Mouse (Mus musculus): ENCODE measurements around the gene Nat10. TPM values are rescaled to one million over a fixed set of nuclear protein-coding genes. Genes with fewer than 3 reads are reported as not detected.

Gene Nat10
- polyA plus RNA-seq, 1 experiment from 2014 or later = 28.6 TPM

DNA sequence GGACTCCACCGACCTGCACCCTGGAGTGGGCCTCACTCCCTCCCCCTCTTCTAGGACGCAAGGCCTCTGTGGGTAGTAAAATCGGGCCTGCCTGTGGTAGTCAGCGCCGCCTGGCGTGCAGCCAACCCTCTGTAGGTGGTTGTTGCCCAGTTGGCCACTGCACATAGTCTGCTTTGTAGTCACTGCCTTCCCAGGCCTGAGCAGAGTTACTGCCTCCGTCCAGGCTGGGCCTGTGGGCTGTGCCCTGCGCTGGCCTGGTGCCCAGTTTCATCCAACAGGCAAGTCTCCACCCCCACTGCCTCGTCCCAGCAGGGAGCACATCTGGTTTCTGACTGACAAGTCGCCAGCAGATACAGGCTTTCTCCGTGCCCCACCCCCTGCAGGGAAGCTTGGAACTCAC is 54.8 kb downstream of the Nat10 start:
- Histone ChIP-seq H3K36me3 (peaks cover 79% of the 10 kb centered on the region), H3K4me2 (replicated peaks) (no peak overlapping the region), H3K4me3 (no peak overlapping the region), H3K9me3 (no peaks in the 10 kb centered on the region), H3K9ac (no peak overlapping the region), H3K27me3 (no peaks in the 10 kb centered on the region), H3K4me1 (peaks cover 45% of the 10 kb centered on the region), H3K27ac (peak overlapping the region; percentile 52; the same call in 1 of the 2 replicates)
- ATAC-seq (ENCODE audit: low FRiP score, low read depth) = peak; percentile 77
- WGBS = 8% methylated on average over 11 of the region's 11 CpGs

DNA sequence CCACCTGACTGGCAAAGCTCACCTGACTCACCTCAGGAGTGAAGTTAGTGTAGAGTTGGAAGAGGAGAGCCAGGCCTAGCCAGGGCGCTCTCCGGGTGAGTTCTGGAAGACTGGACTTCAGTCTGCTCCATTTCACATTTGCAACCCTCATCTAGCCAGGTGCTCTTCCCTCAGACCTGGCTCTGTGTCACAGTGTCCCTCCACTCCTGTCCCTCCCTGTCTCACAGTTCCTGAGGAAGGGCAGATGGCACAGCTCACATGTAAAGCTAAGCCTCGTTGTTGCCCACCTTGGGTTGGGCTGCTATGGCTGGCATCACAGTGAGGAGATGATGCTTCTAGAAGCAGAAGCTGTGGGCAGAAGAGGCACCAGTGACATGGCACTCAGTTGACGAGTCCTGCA is 55.2 kb downstream of the Nat10 start:
- ATAC-seq (ENCODE audit: low FRiP score, low read depth) = no peak
- no peak overlapping the region for H3K4me2 ChIP-seq (replicated peaks)
- H3K27ac ChIP-seq = peak overlapping the region; percentile 52; the same call in 1 of the 2 replicates
- H3K27me3 ChIP-seq = no peaks in the 10 kb centered on the region
- no peak overlapping the region for H3K9ac ChIP-seq
- peaks cover 77% of the 10 kb centered on the region for H3K36me3 ChIP-seq
- WGBS = 80% methylated on average over 4 of the region's 4 CpGs
- peaks cover 46% of the 10 kb centered on the region for H3K4me1 ChIP-seq
- no peak overlapping the region for H3K4me3 ChIP-seq
- H3K9me3 ChIP-seq = no peaks in the 10 kb centered on the region

DNA sequence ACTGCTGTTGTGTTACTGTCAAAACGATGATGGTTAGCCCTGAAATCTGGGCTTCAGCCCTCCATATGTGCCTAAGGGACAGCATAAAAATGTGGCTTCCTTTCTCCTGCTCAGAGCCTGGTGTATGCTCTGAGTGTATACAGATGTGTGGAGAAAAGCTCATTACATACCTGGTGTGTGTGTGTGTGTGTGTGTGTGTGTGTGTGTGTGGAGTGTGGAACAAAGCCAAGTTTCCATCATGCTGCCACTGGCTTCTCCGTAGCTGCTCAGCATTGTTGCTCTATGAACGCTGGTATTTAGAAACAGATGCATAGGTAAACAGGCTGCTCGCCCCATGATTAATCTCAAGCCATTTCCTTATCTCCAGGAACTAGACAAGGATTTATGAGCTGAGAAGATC is 57.2 kb downstream of the Nat10 start:
- peaks cover 57% of the 10 kb centered on the region for H3K4me1 ChIP-seq
- ATAC-seq (ENCODE audit: low FRiP score, low read depth) = peak; percentile 46; the same call in 1 of the 2 replicates
- no peak overlapping the region for H3K9ac ChIP-seq
- H3K4me2 ChIP-seq (replicated peaks) = no peak overlapping the region
- peaks cover 57% of the 10 kb centered on the region for H3K36me3 ChIP-seq
- H3K27ac ChIP-seq = peak overlapping the region; percentile 69; the same call in 1 of the 2 replicates
- no peaks in the 10 kb centered on the region for H3K27me3 ChIP-seq
- WGBS = 35% methylated on average over 4 of the region's 4 CpGs
- no peak overlapping the region for H3K4me3 ChIP-seq
- H3K9me3 ChIP-seq = no peaks in the 10 kb centered on the region

DNA sequence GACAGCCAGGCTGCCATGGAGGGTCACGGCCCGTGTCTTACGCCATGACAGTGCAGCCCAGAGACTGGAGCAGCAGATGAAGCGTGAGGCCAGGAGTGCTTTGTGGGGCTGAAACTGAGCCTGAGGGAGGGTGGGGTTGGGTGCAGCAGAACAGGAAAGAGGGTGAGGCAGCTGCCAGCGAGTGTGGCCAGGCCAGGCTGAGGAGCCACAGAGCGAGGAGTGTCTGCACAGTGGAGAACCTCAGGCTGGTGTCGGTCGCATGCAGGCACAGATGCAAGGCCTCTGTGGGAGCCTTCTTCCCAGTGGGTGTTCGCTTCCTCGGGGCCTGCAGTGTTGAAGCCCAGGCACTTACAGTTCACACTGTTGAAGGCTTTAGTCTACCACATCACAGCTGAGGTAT is 57.7 kb downstream of the Nat10 start:
- 76% methylated on average over 10 of the region's 10 CpGs for WGBS
- Histone ChIP-seq H3K4me1 (peaks cover 57% of the 10 kb centered on the region), H3K9me3 (no peaks in the 10 kb centered on the region), H3K4me3 (no peak overlapping the region), H3K9ac (no peak overlapping the region), H3K27me3 (no peaks in the 10 kb centered on the region), H3K36me3 (peaks cover 52% of the 10 kb centered on the region), H3K4me2 (replicated peaks) (no peak overlapping the region), H3K27ac (peak overlapping the region; percentile 69; the same call in 1 of the 2 replicates)
- ATAC-seq (ENCODE audit: low FRiP score, low read depth) = no peak

DNA sequence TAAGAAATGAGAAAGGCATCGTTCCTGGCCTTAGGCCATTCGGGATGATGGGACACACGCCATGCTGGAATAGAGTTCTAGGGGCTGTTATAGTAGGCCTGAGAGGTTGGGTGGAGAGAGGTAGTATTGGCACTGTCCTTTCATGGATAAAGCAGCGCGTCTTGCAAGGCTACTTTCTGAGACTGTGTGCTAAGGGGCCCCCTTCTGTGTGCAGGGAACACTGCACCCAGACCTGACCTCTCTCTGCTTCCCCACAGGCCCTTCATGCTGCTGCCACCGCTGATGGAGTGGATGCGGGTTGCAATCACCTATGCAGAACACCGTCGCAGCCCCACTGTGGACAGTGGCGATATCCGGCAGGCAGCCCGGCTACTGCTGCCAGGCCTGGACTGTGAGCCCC is 60.6 kb downstream of the Nat10 start:
- Histone ChIP-seq H3K4me3 (no peak overlapping the region), H3K9ac (no peak overlapping the region), H3K27me3 (no peaks in the 10 kb centered on the region), H3K27ac (no peak overlapping the region), H3K9me3 (no peaks in the 10 kb centered on the region), H3K36me3 (peaks cover 32% of the 10 kb centered on the region), H3K4me1 (peaks cover 54% of the 10 kb centered on the region), H3K4me2 (replicated peaks) (no peak overlapping the region)
- 76% methylated on average over 12 of the region's 12 CpGs for WGBS
- ATAC-seq (ENCODE audit: low FRiP score, low read depth) = no peak

DNA sequence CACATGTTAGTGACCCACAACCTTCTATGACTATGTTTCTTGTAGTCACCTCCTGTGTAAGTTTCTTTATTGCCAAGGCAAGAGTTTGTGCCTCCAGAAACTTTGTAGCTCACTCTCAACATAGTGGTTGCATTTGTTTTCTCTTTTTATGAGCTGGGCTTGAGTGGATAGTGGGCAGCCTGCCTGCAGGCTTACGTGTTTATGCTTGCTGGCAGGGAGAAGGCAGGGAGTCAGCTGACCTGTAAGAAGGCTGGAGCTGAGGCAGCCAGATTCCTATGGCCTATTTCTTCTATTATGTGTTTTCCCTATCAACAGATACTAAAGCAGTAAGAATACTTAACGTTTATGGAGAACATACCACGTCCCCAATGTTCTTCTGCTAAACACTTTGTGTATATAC is 64.9 kb downstream of the Nat10 start:
- ATAC-seq (ENCODE audit: low FRiP score, low read depth) = peak; percentile 76; the same call in 1 of the 2 replicates

DNA sequence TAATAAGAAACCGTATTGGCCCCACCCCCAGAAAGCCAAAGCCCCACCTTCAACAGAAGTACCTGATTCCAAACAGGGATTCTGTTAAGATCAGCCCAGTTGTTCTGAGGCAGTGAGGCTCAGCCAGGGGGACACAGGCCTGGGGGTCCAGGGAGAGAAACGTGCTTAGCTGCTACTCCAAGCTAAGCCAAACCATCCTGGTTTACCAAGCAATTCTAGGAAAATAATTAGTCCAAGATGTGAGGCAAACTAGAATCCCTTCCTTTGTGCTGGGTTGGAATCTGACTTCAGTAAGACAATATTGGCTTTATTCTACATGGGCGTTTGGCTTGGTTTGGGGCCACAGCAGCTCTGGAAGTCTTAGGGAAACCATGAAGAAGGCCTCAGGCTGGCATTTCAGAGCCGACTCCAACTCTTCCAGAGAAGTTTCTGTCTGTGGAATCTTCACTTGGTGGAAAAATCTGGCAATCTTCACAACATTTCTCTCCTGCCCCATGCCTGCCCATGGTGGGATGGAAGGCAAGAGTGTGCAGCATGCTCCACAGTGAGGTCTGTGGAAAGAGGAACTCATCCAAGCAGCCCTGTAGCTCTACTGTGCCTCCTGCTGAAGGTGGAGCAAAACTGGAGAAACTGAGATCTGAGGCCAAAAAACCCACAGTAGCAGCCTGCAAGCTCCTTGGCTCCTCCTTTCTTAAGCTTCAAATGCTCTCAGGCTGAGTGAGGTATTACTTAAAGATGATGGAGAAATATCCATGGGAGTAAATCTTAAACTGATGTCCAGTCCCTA is 66.1 kb downstream of the Nat10 start:
- peak; percentile 13; the same call in 1 of the 2 replicates for ATAC-seq (ENCODE audit: low FRiP score, low read depth)
- Histone ChIP-seq H3K36me3 (peaks cover 3% of the 10 kb centered on the region), H3K4me2 (replicated peaks) (no peak overlapping the region), H3K9ac (no peak overlapping the region), H3K4me3 (no peak overlapping the region), H3K4me1 (peaks cover 46% of the 10 kb centered on the region), H3K9me3 (no peaks in the 10 kb centered on the region), H3K27me3 (no peaks in the 10 kb centered on the region), H3K27ac (peak overlapping the region; percentile 79)
- WGBS = 31% methylated on average over 4 of the region's 4 CpGs

More for the DNA sequence above, 64.9 kb downstream of the Nat10 start:
- no peak overlapping the region for H3K9ac ChIP-seq
- H3K4me3 ChIP-seq = no peak overlapping the region
- peaks cover 46% of the 10 kb centered on the region for H3K4me1 ChIP-seq
- peaks cover 2% of the 10 kb centered on the region for H3K36me3 ChIP-seq
- no peaks in the 10 kb centered on the region for H3K27me3 ChIP-seq
- peak overlapping the region; percentile 79 for H3K27ac ChIP-seq
- no peak overlapping the region for H3K4me2 ChIP-seq (replicated peaks)
- H3K9me3 ChIP-seq = no peaks in the 10 kb centered on the region
- 40% methylated on average over 3 of the region's 3 CpGs for WGBS

DNA sequence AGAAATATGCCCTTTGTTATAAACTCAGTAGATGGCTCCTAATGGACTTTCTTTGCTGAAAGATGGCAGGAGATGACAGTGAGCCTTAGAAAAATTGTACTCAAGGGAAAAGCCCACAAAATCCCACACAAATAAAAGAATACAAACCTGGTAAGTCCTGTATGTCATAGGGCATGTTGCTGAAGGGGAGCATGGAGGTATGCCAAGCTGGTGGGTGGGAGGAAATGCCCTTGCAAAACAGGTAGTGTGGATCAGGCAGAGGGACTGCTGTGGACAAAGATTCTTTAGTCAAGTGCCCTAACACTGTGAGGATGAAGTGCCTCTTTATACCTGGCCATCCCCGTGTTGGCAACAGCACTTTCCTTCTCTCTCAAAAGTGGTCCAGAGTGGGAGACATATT is 68.3 kb downstream of the Nat10 start:
- Histone ChIP-seq H3K36me3 (peaks cover 16% of the 10 kb centered on the region), H3K4me3 (no peak overlapping the region), H3K4me1 (peaks cover 43% of the 10 kb centered on the region), H3K4me2 (replicated peaks) (no peak overlapping the region), H3K9me3 (no peaks in the 10 kb centered on the region), H3K27me3 (no peaks in the 10 kb centered on the region), H3K9ac (no peak overlapping the region), H3K27ac (no peak overlapping the region)
- WGBS = 76% methylated on average over 1 of the region's 1 CpGs
- no peak for ATAC-seq (ENCODE audit: low FRiP score, low read depth)

DNA sequence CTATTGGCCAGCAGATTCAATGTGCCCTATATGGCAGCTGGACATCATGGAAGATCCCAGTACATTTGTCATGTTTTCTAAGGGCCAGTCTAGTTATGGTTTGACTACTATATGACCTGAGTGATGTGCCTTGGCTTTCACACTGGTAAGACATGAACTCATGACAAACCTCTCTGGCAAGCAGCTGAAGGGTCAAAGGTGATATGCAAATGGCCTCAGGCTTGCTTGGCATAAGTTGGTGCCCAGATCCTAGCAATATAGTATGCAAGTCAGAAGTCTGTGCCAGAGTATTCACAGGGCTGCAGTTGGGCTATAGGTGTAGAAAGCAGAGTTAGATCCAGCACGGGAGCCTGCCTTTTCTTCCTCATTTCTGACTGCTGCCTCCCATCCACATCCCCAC is 69.8 kb downstream of the Nat10 start:
- no peaks in the 10 kb centered on the region for H3K9me3 ChIP-seq
- H3K36me3 ChIP-seq = peaks cover 24% of the 10 kb centered on the region
- no peak overlapping the region for H3K4me2 ChIP-seq (replicated peaks)
- no peaks in the 10 kb centered on the region for H3K27me3 ChIP-seq
- H3K4me3 ChIP-seq = no peak overlapping the region
- H3K4me1 ChIP-seq = peaks cover 40% of the 10 kb centered on the region
- H3K9ac ChIP-seq = no peak overlapping the region
- no peak overlapping the region for H3K27ac ChIP-seq
- WGBS = 85% methylated on average over 1 of the region's 1 CpGs
- no peak for ATAC-seq (ENCODE audit: low FRiP score, low read depth)

DNA sequence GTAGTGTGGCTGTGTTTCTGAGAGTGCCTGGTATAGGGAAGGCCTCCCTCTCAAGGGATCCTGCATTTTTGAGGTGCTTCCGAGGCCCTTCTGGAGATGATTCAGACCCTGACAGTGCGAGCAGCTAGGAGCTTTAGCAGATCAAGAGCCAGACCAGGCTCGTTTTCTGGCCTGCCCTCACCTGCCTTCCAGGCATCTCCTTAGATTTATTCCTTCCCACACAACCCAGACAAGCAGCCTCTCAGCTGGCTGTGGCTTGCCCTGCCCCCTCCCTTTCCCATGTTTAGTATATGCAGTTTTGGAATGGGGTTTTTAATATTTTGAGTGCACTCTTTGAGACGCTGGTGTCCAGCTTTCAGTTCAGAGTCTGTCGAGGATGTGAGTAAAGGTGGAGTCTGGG is 70.2 kb downstream of the Nat10 start:
- Histone ChIP-seq H3K27me3 (no peaks in the 10 kb centered on the region), H3K36me3 (peaks cover 24% of the 10 kb centered on the region), H3K4me1 (peaks cover 40% of the 10 kb centered on the region), H3K4me3 (no peak overlapping the region), H3K27ac (peak overlapping the region; percentile 44; the same call in 1 of the 2 replicates), H3K9ac (no peak overlapping the region; the same call in 1 of the 2 replicates), H3K9me3 (no peaks in the 10 kb centered on the region), H3K4me2 (replicated peaks) (no peak overlapping the region)
- no peak for ATAC-seq (ENCODE audit: low FRiP score, low read depth)
- WGBS = 61% methylated on average over 5 of the region's 5 CpGs

DNA sequence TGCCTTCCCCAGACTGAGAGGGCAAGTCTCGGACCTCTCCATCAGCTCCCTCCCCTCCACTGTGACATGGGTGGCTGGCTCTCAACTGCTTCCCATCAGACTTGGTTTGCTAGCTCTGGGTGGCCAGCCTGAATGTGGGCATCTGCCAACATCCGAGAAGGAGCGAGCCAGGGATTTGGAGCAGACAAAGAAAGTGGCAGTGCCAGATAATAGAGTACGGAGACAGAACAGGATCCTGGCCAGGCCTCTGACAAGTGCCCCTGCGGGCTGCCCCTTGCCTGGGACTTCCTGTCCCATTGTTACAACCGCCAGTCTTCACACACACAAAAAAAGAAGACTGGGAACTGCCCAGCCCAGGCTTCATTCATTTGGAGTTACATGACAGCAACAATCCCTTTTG is 70.6 kb downstream of the Nat10 start:
- no peak for ATAC-seq (ENCODE audit: low FRiP score, low read depth)
- Histone ChIP-seq H3K4me2 (replicated peaks) (no peak overlapping the region), H3K27me3 (no peaks in the 10 kb centered on the region), H3K9me3 (no peaks in the 10 kb centered on the region), H3K4me1 (peaks cover 40% of the 10 kb centered on the region), H3K4me3 (no peak overlapping the region), H3K27ac (peak overlapping the region; percentile 44; the same call in 1 of the 2 replicates), H3K36me3 (peaks cover 24% of the 10 kb centered on the region), H3K9ac (no peak overlapping the region)
- WGBS = 71% methylated on average over 6 of the region's 6 CpGs

DNA sequence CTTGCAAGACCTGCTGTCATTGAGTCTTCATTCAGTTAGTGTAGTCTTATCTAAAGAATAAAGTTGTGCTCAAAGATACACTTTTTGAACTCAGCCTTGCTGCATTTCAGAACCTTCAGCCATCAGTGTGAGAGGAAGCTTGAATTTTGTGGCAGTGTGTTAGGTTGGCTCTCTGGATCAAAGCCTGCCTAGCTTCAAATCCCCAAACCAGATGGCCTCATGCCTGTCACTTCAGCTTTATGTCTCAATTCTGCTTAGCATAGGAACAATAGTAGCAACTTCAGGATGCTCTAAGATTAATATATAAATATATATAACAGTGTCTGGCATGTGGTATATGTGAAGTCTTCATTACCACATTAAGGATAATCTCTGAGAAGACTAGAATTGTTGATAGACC is 73.2 kb downstream of the Nat10 start:
- Histone ChIP-seq H3K27me3 (no peaks in the 10 kb centered on the region), H3K4me3 (no peak overlapping the region), H3K4me2 (replicated peaks) (no peak overlapping the region), H3K4me1 (peaks cover 37% of the 10 kb centered on the region), H3K9ac (no peak overlapping the region), H3K27ac (no peak overlapping the region), H3K36me3 (peaks cover 30% of the 10 kb centered on the region), H3K9me3 (no peaks in the 10 kb centered on the region)
- no peak for ATAC-seq (ENCODE audit: low FRiP score, low read depth)

DNA sequence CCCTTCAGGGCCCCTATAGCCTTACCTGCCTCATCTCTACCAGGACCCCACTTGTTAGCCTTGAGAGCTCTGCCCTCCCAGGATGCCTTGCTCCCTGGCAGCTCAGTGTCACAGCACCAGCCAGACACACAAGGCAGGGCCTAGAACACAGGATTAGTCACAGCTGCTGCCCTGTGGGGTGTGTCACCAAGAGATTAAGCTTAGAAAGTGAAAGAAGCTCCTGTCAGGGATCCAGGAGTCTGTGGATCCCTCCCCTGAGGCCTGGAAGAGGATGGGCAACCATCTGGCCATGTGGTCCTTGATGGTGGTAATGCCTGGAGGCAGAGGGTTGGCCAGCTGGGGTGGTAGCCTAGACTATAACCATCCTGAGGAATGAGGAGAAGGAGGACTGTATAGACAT is 73.9 kb downstream of the Nat10 start:
- no peak overlapping the region for H3K4me2 ChIP-seq (replicated peaks)
- H3K9me3 ChIP-seq = no peaks in the 10 kb centered on the region
- H3K9ac ChIP-seq = no peak overlapping the region
- no peak overlapping the region for H3K4me3 ChIP-seq
- H3K4me1 ChIP-seq = peaks cover 40% of the 10 kb centered on the region
- no peaks in the 10 kb centered on the region for H3K27me3 ChIP-seq
- H3K27ac ChIP-seq = no peak overlapping the region
- peaks cover 30% of the 10 kb centered on the region for H3K36me3 ChIP-seq
- no peak for ATAC-seq (ENCODE audit: low FRiP score, low read depth)

Data from limb, embryonic 13.5 days (tissue).